Mouse (Mus musculus) right cerebral cortex, postnatal 4 days (tissue): ENCODE results near the gene Olfr1084.
"Not testable (repeated sequence)": the region's sequence is repeated elsewhere in the genome, so short reads cannot be mapped to it uniquely, and the experiment has no call there.

ENCODE experiments used
- DNase-seq: peaks from one replicate; pipeline ENCODE4 v3.0.0-alpha.2; 2022

Olfr1084 gene

DNA sequence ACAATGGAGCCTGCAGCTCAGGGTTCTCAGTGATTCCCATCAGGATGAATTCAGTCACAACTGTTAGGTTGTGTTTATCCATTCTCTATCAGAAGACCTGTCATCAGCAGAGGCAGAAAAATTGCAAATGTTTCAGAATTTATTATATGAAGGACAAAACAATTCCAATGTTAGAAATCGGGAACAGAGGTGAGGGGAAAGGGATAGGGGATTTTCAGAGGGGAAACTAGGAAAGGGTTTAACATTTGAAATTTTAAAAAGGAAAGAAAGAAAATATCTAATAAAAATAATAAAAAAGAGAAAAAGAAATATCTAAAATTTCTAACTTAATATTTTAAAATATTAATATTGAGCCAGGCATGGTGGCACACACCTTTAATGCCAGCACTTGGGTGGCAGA, at the start of gene Olfr1084:
Olfr1084 (minus strand) TSS at position 101 of the 400 bp plus-strand sequence.
- not testable (repeated sequence) for DNase-seq

- DNase-seq = no peak
Observed at GRCm38 (mm10) chr2:86679992-86680391, 40.5 kb upstream of the Olfr1084 start, which contains the start of gene Olfr1086. TSS of gene Olfr1086 (minus strand) at chr2:86680092.

GRCm38 (mm10) chr2:86661919-86662318, 22.4 kb upstream of the Olfr1084 start, which contains the start of gene Olfr1085:
TSS of gene Olfr1085 (minus strand) at chr2:86662019.
- no peak for DNase-seq

GRCm38 (mm10) chr2:86598866-86599265, 40.7 kb downstream of the Olfr1084 start, which contains the start of gene Olfr1082:
TSS of gene Olfr1082 (minus strand) at chr2:86598966.
- DNase-seq = not testable (repeated sequence)
